Mouse (Mus musculus): Measurements from ENCODE around the gene Ldb3. TPM values are rescaled to one million over a fixed set of nuclear protein-coding genes. Genes with fewer than 3 reads are reported as not detected.

The Ldb3 gene
- total and polyA plus RNA-seq, 2 experiments from 2014 or later: 1.3 to 1.7 TPM

GRCm38 (mm10) chr14:34582740-34583427 is 5.6 kb downstream of the Ldb3 start:
- no peaks in the 10 kb centered on the region for H3K27me3 ChIP-seq (ENCODE audit: insufficient read depth, low read length)
- H3K27ac ChIP-seq: no peak overlapping the region
- H3K9ac ChIP-seq (replicated peaks; ENCODE audit: low read length): no peak overlapping the region
- no peak overlapping the region for H3K4me2 ChIP-seq (ENCODE audit: low read depth, low read length)
- no peak overlapping the region for H3K4me3 ChIP-seq (ENCODE audit: low read length)
- no peak for TF ChIP-seq CTCF (IDR thresholded peaks at IDR 0.05; ENCODE audit: low read depth)
- no peaks in the 10 kb centered on the region for H3K9me3 ChIP-seq (ENCODE audit: low read length)
- no peak for ATAC-seq
- no peaks in the 10 kb centered on the region for H3K36me3 ChIP-seq (ENCODE audit: insufficient read depth, low read length)
- no peaks in the 10 kb centered on the region for H3K4me1 ChIP-seq (ENCODE audit: insufficient read depth, low read length)
- no peak for DNase-seq (ENCODE audit: low spot score)
- 58% methylated on average over 3 of the region's 3 CpGs for WGBS

- Histone ChIP-seq H3K9me3 (ENCODE audit: low read length) (no peaks in the 10 kb centered on the region), H3K27me3 (ENCODE audit: insufficient read depth, low read length) (no peaks in the 10 kb centered on the region), H3K4me1 (ENCODE audit: insufficient read depth, low read length) (no peaks in the 10 kb centered on the region), H3K27ac (no peak overlapping the region), H3K36me3 (ENCODE audit: insufficient read depth, low read length) (no peaks in the 10 kb centered on the region), H3K9ac (replicated peaks; ENCODE audit: low read length) (no peak overlapping the region), H3K4me2 (ENCODE audit: low read depth, low read length) (no peak overlapping the region), H3K4me3 (ENCODE audit: low read length) (no peak overlapping the region)
- DNase-seq (ENCODE audit: low spot score) (no peak), ATAC-seq (no peak)
- TF ChIP-seq CTCF (IDR thresholded peaks at IDR 0.05; ENCODE audit: low read depth): no peak
- 88% methylated on average over 4 of the region's 4 CpGs for WGBS
These were observed 11.6 kb downstream of the Ldb3 start for GRCm38 (mm10) chr14:34576858-34577257.

- no peaks in the 10 kb centered on the region for H3K9me3 ChIP-seq (ENCODE audit: low read length)
- TF ChIP-seq CTCF (IDR thresholded peaks at IDR 0.05; ENCODE audit: low read depth): peak; percentile 27
These were observed 14.4 kb downstream of the Ldb3 start for GRCm38 (mm10) chr14:34574068-34574467.

GRCm38 (mm10) chr14:34573348-34573913 is 15.1 kb downstream of the Ldb3 start:
- Histone ChIP-seq H3K27me3 (ENCODE audit: insufficient read depth, low read length) (no peaks in the 10 kb centered on the region), H3K36me3 (ENCODE audit: insufficient read depth, low read length) (no peaks in the 10 kb centered on the region), H3K27ac (no peak overlapping the region), H3K4me2 (ENCODE audit: low read depth, low read length) (no peak overlapping the region), H3K4me1 (ENCODE audit: insufficient read depth, low read length) (no peaks in the 10 kb centered on the region), H3K9ac (replicated peaks; ENCODE audit: low read length) (no peak overlapping the region), H3K9me3 (ENCODE audit: low read length) (no peaks in the 10 kb centered on the region), H3K4me3 (ENCODE audit: low read length) (no peak overlapping the region)
- 71% methylated on average over 9 of the region's 9 CpGs for WGBS
- ATAC-seq (no peak), DNase-seq (ENCODE audit: low spot score) (no peak)
- TF ChIP-seq CTCF (IDR thresholded peaks at IDR 0.05; ENCODE audit: low read depth): no peak

More at GRCm38 (mm10) chr14:34574068-34574467, 14.4 kb downstream of the Ldb3 start:
- no peaks in the 10 kb centered on the region for H3K27me3 ChIP-seq (ENCODE audit: insufficient read depth, low read length)
- H3K27ac ChIP-seq: no peak overlapping the region
- no peaks in the 10 kb centered on the region for H3K4me1 ChIP-seq (ENCODE audit: insufficient read depth, low read length)
- whole genome bisulfite sequencing: 66% methylated on average over 2 of the region's 2 CpGs
- no peak overlapping the region for H3K4me2 ChIP-seq (ENCODE audit: low read depth, low read length)
- no peak overlapping the region for H3K9ac ChIP-seq (replicated peaks; ENCODE audit: low read length)
- no peak overlapping the region for H3K4me3 ChIP-seq (ENCODE audit: low read length)
- no peaks in the 10 kb centered on the region for H3K36me3 ChIP-seq (ENCODE audit: insufficient read depth, low read length)
- no peak for ATAC-seq
- DNase-seq (ENCODE audit: low spot score): no peak

GRCm38 (mm10) chr14:34571610-34572387 is 16.7 kb downstream of the Ldb3 start:
- Histone ChIP-seq H3K4me1 (ENCODE audit: insufficient read depth, low read length) (no peaks in the 10 kb centered on the region), H3K9ac (replicated peaks; ENCODE audit: low read length) (no peak overlapping the region), H3K4me2 (ENCODE audit: low read depth, low read length) (no peak overlapping the region), H3K9me3 (ENCODE audit: low read length) (no peaks in the 10 kb centered on the region), H3K36me3 (ENCODE audit: insufficient read depth, low read length) (no peaks in the 10 kb centered on the region), H3K27me3 (ENCODE audit: insufficient read depth, low read length) (no peaks in the 10 kb centered on the region), H3K27ac (no peak overlapping the region), H3K4me3 (ENCODE audit: low read length) (no peak overlapping the region)
- 87% methylated on average over 17 of the region's 17 CpGs for WGBS
- no peak for TF ChIP-seq CTCF (IDR thresholded peaks at IDR 0.05; ENCODE audit: low read depth)
- no peak for ATAC-seq
- no peak for DNase-seq (ENCODE audit: low spot score)

- no peak overlapping the region for H3K9ac ChIP-seq (replicated peaks; ENCODE audit: low read length)
- DNase-seq (ENCODE audit: low spot score): no peak
- 76% methylated on average over 4 of the region's 4 CpGs for WGBS
These were observed 17.6 kb downstream of the Ldb3 start for GRCm38 (mm10) chr14:34570903-34571302.

More at GRCm38 (mm10) chr14:34570903-34571302, 17.6 kb downstream of the Ldb3 start:
- Histone ChIP-seq H3K4me3 (ENCODE audit: low read length) (no peak overlapping the region), H3K36me3 (ENCODE audit: insufficient read depth, low read length) (no peaks in the 10 kb centered on the region), H3K9me3 (ENCODE audit: low read length) (no peaks in the 10 kb centered on the region), H3K4me1 (ENCODE audit: insufficient read depth, low read length) (no peaks in the 10 kb centered on the region), H3K4me2 (ENCODE audit: low read depth, low read length) (no peak overlapping the region), H3K27me3 (ENCODE audit: insufficient read depth, low read length) (no peaks in the 10 kb centered on the region), H3K27ac (no peak overlapping the region)
- ATAC-seq: no peak
- TF ChIP-seq CTCF (IDR thresholded peaks at IDR 0.05; ENCODE audit: low read depth): no peak
